Mouse (Mus musculus) myocyte (in vitro differentiated cells): ENCODE data around the gene Baiap2. TPM values are rescaled to one million over a fixed set of nuclear protein-coding genes. Genes with fewer than 3 reads are reported as not detected.

Experiments
- H3K27me3 ChIP-seq: one replicate; pipeline ENCODE4 v1.6.1; 2011; ENCODE audit not compliant: control insufficient read depth, insufficient read depth, insufficient read length
- H3K36me3 ChIP-seq: one replicate; pipeline ENCODE4 v1.6.1; 2011; ENCODE audit not compliant: control insufficient read depth, insufficient read depth
- H3K4me2 ChIP-seq: one replicate; pipeline ENCODE4 v1.6.1; 2011; ENCODE audit warnings: low read depth, control low read depth
- H3K4me3 ChIP-seq: one replicate; pipeline ENCODE4 v1.5.1; 2011; ENCODE audit warnings: mild to moderate bottlenecking, control low read depth, moderate library complexity
- H3K79me2 ChIP-seq: one replicate; pipeline ENCODE4 v1.6.1; 2011; ENCODE audit not compliant: control insufficient read depth, insufficient read depth
- H3ac ChIP-seq: one replicate; pipeline ENCODE4 v1.6.1; 2011; ENCODE audit not compliant: control insufficient read depth, insufficient read length
- CEBPB ChIP-seq: IDR thresholded peaks from 2 replicates; pipeline ENCODE4 v1.6.1; 2011; ENCODE audit warnings: mild to moderate bottlenecking, moderate library complexity; ENCODE audit not compliant: poor library complexity, insufficient read depth, severe bottlenecking
- E2F4 ChIP-seq: IDR thresholded peaks from one replicate; pipeline ENCODE4 v1.6.1; 2011; ENCODE audit warnings: mild to moderate bottlenecking, control low read depth, moderate library complexity; ENCODE audit not compliant: insufficient read depth
- MAX ChIP-seq: IDR thresholded peaks from one replicate; pipeline ENCODE4 v1.6.1; 2011; ENCODE audit warnings: low read depth, mild to moderate bottlenecking, control low read depth
- MYOD1 ChIP-seq, 3 experiments: IDR thresholded peaks; one replicate each; pipeline ENCODE4 v1.6.1; 2011; ENCODE audit warnings: control low read depth in 2 of 3, low read depth in 2 of 3, mild to moderate bottlenecking in 2 of 3, moderate library complexity in 1 of 3; ENCODE audit not compliant: insufficient read length in 2 of 3, control insufficient read depth in 1 of 3
- MYOG ChIP-seq, 3 experiments: IDR thresholded peaks; one replicate each; pipeline ENCODE4 v1.6.1; 2011; ENCODE audit warnings: control low read depth in 2 of 3, low read depth in 2 of 3, mild to moderate bottlenecking in 2 of 3; ENCODE audit not compliant: insufficient read length in 2 of 3, control insufficient read depth in 1 of 3, insufficient read depth in 1 of 3
- POLR2A ChIP-seq: IDR thresholded peaks from one replicate; pipeline ENCODE4 v1.6.1; 2011; ENCODE audit warnings: low read depth, mild to moderate bottlenecking, control low read depth, moderate library complexity; ENCODE audit not compliant: insufficient read length
- POLR2AphosphoS2 ChIP-seq: IDR thresholded peaks from one replicate; pipeline ENCODE4 v1.6.1; 2011; ENCODE audit warnings: low read depth, control low read depth; ENCODE audit not compliant: insufficient read length
- REST ChIP-seq: IDR thresholded peaks from one replicate; pipeline ENCODE4 v1.6.1; 2011; ENCODE audit warnings: mild to moderate bottlenecking, control low read depth, moderate library complexity; ENCODE audit not compliant: insufficient read depth, insufficient read length
- SRF ChIP-seq: IDR thresholded peaks from one replicate; pipeline ENCODE4 v1.6.1; 2011; ENCODE audit warnings: low read depth; ENCODE audit not compliant: control insufficient read depth, insufficient read length
- TCF12 ChIP-seq: IDR thresholded peaks from one replicate; pipeline ENCODE4 v1.6.1; 2011; ENCODE audit warnings: mild to moderate bottlenecking, control low read depth; ENCODE audit not compliant: poor library complexity, insufficient read depth, severe bottlenecking
- TCF3 ChIP-seq: IDR thresholded peaks from one replicate; pipeline ENCODE4 v1.6.1; 2011; ENCODE audit warnings: low read depth, control low read depth; ENCODE audit not compliant: insufficient read length
- USF1 ChIP-seq: IDR thresholded peaks from one replicate; pipeline ENCODE4 v1.6.1; 2011; ENCODE audit warnings: low read depth, mild to moderate bottlenecking, control low read depth, moderate library complexity
- polyA plus RNA-seq: library from polyadenylated mRNA; unstranded; fragments of >200 nt; fragmentation: generic; extraction: Trizol; gene quantifications from one replicate; pipeline ENCODE4 v1.2.1, GENCODE M21; 2012; ENCODE audit warnings: missing spikeins

Gene Baiap2
- polyA plus RNA-seq, 1 experiment = 23.0 TPM

DNA sequence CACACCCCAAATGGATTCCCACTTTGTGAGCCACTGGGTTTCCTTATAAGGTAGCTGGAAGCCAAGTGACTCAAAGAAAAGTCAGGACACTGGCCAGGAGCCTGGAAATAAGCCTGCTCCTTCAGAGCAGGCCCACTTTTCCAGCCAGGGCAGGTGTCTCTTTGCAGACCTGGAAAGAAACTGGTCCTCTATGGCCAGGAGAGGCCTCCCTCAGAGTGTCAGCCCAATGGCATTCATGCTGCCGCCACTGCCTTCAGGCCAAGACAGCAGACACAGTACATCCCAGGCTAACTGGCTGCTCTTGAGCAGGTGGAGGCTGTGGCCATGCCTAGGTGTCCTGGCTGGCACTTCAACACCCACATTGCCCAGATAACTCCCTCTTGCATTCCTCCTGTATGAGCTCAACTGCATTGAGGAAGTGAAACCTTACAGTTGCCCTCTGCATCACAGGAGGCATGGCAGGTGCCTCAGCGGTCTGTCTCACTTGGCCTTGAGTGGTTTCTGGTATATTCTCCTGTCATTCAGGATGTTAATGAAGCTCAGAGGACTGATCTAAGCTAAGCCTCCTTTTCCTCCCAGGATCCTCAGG lies 12.3 kb downstream of the Baiap2 start:
- Histone ChIP-seq H3K27me3 (no peaks in the 10 kb centered on the region), H3K36me3 (peaks cover 4% of the 10 kb centered on the region), H3K79me2 (peaks cover 72% of the 10 kb centered on the region), H3ac (no peak overlapping the region), H3K4me3 (no peak overlapping the region), H3K4me2 (no peak overlapping the region)
- no peak for TF ChIP-seq POLR2A
- no peak for TF ChIP-seq MYOD1 (IDR thresholded peaks at IDR 0.05; ENCODE audit: control insufficient read depth in 1 of 3, insufficient read length in 2 of 3, low read depth in 2 of 3)
- no peak for TF ChIP-seq SRF
- TF ChIP-seq POLR2AphosphoS2 = no peak
- TF ChIP-seq MYOG (IDR thresholded peaks at IDR 0.05; ENCODE audit: control insufficient read depth in 1 of 3, insufficient read depth in 1 of 3, insufficient read length in 2 of 3, low read depth in 2 of 3) = no peak
- TF ChIP-seq USF1 = no peak
- no peak for TF ChIP-seq TCF3
- no peak for TF ChIP-seq E2F4
- no peak for TF ChIP-seq MAX
- TF ChIP-seq CEBPB = no peak
- no peak for TF ChIP-seq REST
- TF ChIP-seq TCF12 = no peak

DNA sequence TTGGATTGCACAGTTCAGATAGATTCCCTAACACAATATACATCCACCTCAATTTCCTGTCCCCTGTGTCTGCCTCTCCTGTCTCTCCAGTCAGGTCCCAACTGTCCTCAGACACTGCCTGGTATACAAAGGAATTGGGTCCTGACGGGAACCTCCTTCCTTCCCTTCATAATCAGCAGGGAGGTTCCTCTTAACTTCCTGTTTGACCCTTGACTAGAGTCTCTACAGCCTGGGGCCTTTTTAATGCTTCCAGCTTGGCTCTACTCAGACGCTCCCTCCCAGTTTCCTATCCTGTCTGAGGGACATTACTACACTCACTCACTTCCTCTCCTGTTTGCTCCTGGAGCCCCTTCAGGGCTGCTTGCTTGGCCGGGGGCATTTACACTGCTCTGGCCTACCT lies 12.9 kb downstream of the Baiap2 start:
- no peak overlapping the region for H3K4me2 ChIP-seq
- no peaks in the 10 kb centered on the region for H3K27me3 ChIP-seq
- no peak overlapping the region for H3ac ChIP-seq
- TF ChIP-seq SRF (no peak), E2F4 (no peak), REST (no peak), USF1 (no peak), POLR2A (no peak), MAX (no peak), CEBPB (no peak), MYOD1 (IDR thresholded peaks at IDR 0.05; ENCODE audit: control insufficient read depth in 1 of 3, insufficient read length in 2 of 3, low read depth in 2 of 3) (no peak), POLR2AphosphoS2 (no peak), TCF12 (no peak), MYOG (IDR thresholded peaks at IDR 0.05; ENCODE audit: control insufficient read depth in 1 of 3, insufficient read depth in 1 of 3, insufficient read length in 2 of 3, low read depth in 2 of 3) (no peak)
- H3K4me3 ChIP-seq = no peak overlapping the region
- peaks cover 66% of the 10 kb centered on the region for H3K79me2 ChIP-seq
- peaks cover 10% of the 10 kb centered on the region for H3K36me3 ChIP-seq

DNA sequence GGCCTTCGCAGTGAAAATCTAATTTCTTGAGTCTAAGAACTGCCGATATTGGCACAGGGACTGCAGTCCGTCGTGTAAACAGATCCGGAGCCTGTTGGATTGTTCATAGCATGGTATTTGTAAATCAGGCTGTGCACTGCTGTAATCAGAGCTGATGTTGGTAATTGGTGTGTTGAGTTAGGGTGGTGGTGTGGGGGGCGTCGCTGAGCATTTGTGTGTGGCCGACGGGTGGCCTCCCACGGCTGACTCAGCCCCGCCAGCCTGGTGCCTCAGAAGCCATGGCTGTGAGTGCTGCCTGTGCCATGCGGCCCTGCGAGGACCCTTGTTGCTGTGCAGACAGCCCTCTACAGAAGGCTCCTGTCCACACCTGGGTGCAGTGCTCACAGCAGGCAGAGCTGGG lies 14.0 kb downstream of the Baiap2 start:
- no peak overlapping the region for H3ac ChIP-seq
- TF ChIP-seq POLR2AphosphoS2 (no peak), MYOD1 (IDR thresholded peaks at IDR 0.05; ENCODE audit: control insufficient read depth in 1 of 3, insufficient read length in 2 of 3, low read depth in 2 of 3) (peak in 1 of 3 experiments; percentile 11)
- H3K4me3 ChIP-seq = no peak overlapping the region
- H3K4me2 ChIP-seq = no peak overlapping the region
- no peaks in the 10 kb centered on the region for H3K27me3 ChIP-seq
- H3K79me2 ChIP-seq = peaks cover 55% of the 10 kb centered on the region
- peaks cover 12% of the 10 kb centered on the region for H3K36me3 ChIP-seq

DNA sequence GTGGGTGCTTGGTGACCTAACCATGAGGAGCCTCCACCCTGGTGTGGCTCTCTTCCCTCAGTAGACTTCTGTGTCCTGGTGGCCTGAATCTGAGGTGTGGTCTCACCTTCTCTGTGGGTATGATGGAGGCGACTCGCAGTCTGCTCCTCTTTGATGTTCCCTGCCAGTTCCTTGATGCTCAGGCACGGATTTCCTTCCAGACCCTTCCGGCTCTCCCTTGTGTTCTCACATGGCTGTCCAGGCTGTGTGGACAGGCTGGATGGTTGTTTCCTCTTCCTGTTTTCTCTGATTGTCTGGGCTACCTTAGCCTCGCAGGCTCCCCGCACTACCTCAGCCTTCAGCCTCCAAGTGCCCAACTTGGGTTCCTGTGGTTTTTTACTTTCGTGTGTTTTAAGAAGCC lies 16.3 kb downstream of the Baiap2 start:
- Histone ChIP-seq H3K4me3 (no peak overlapping the region), H3ac (no peak overlapping the region), H3K36me3 (peaks cover 22% of the 10 kb centered on the region), H3K27me3 (no peaks in the 10 kb centered on the region), H3K79me2 (peaks cover 36% of the 10 kb centered on the region), H3K4me2 (no peak overlapping the region)
- TF ChIP-seq TCF3 = no peak
- TF ChIP-seq MYOD1 (IDR thresholded peaks at IDR 0.05; ENCODE audit: control insufficient read depth in 1 of 3, insufficient read length in 2 of 3, low read depth in 2 of 3) = no peak
- TF ChIP-seq TCF12 = no peak

DNA sequence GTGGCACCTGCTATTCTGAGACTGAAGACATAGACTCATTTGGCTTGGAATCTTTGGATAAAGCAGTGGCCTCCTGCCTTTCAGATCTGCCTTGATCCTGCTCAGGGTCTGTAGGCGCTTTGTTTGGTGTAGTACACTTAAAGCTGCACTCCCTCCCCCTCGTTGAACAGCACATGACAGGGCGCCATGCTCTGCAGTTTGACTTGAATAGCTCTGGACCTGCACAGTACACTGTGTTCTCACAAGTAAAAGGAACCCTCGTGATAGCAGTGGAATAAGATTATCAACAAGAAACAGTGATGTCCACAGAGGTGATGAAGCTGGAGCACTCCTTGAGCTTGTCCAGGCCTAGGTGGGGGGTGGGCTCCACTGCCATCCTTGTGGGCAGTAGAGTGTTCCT lies 17.2 kb downstream of the Baiap2 start:
- no peak overlapping the region for H3ac ChIP-seq
- H3K79me2 ChIP-seq = peaks cover 28% of the 10 kb centered on the region
- no peak overlapping the region for H3K4me2 ChIP-seq
- peaks cover 28% of the 10 kb centered on the region for H3K36me3 ChIP-seq
- H3K4me3 ChIP-seq = no peak overlapping the region
- H3K27me3 ChIP-seq = no peaks in the 10 kb centered on the region
- TF ChIP-seq USF1 = no peak

DNA sequence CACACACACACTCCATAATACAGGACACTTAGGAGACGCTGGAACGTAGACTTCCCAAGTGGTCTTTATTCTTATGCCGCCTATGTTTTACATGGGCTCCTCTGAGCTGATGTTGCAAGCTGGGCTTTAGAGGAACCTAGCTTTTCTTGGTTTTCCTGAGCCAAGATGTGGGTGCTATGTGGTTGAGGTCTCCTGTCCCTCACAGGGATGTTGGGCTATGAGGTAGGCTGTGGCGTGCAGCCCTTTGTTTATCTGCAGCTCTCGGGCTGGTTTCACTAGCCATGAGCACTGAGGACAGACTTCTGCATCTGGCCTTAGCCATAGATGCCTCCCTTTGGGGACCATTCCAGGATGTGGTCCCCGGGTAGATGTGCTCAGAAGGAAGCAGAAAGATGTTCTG lies 18.1 kb downstream of the Baiap2 start:
- TF ChIP-seq REST (no peak), E2F4 (no peak), TCF12 (no peak), USF1 (no peak), TCF3 (no peak), POLR2AphosphoS2 (no peak), CEBPB (no peak), MYOD1 (IDR thresholded peaks at IDR 0.05; ENCODE audit: control insufficient read depth in 1 of 3, insufficient read length in 2 of 3, low read depth in 2 of 3) (no peak), MYOG (IDR thresholded peaks at IDR 0.05; ENCODE audit: control insufficient read depth in 1 of 3, insufficient read depth in 1 of 3, insufficient read length in 2 of 3, low read depth in 2 of 3) (no peak)
- Histone ChIP-seq H3K79me2 (peaks cover 18% of the 10 kb centered on the region), H3K4me3 (no peak overlapping the region), H3ac (no peak overlapping the region), H3K27me3 (no peaks in the 10 kb centered on the region), H3K36me3 (peaks cover 28% of the 10 kb centered on the region), H3K4me2 (no peak overlapping the region)
